Mouse (Mus musculus) neural tube, embryonic 13.5 days (tissue): ENCODE data around the gene Apaf1. TPM values are rescaled to one million over a fixed set of nuclear protein-coding genes. Genes with fewer than 3 reads are reported as not detected.
A peak's percentile ranks its signal among the peaks of the same experiment; 100 is the strongest.

ENCODE experiments used
- ATAC-seq: fragments of 200-750 bp; cut with Nextera tagmentation; 2 replicates; pipeline ENCODE4 v1.8.0; 2017; ENCODE audit warnings: low read depth, mild to moderate bottlenecking, moderate TSS enrichment, moderate library complexity
- H3K27ac ChIP-seq: fragments of 300-500 bp; sonication (generic); replicated peaks from 2 replicates; pipeline ENCODE4 v1.5.1; 2015; ENCODE audit warnings: moderate library complexity, mild to moderate bottlenecking, inconsistent platforms
- H3K27me3 ChIP-seq: fragments of 300-500 bp; sonication (generic); 2 replicates; pipeline ENCODE4 v1.6.1; 2015; ENCODE audit warnings: mild to moderate bottlenecking, inconsistent platforms
- H3K36me3 ChIP-seq: fragments of 300-500 bp; sonication (generic); 2 replicates; pipeline ENCODE4 v1.6.1; 2015; ENCODE audit warnings: mild to moderate bottlenecking, inconsistent platforms
- H3K4me1 ChIP-seq: fragments of 300-500 bp; sonication (generic); replicated peaks from 2 replicates; pipeline ENCODE4 v1.6.1; 2015; ENCODE audit warnings: inconsistent platforms
- H3K4me2 ChIP-seq: fragments of 300-500 bp; sonication (generic); 2 replicates; pipeline ENCODE4 v1.6.1; 2015; ENCODE audit warnings: inconsistent platforms, mild to moderate bottlenecking, moderate library complexity
- H3K4me3 ChIP-seq: fragments of 300-500 bp; sonication (generic); 2 replicates; pipeline ENCODE4 v1.5.1; 2015; ENCODE audit warnings: mild to moderate bottlenecking, inconsistent platforms
- H3K9ac ChIP-seq: fragments of 300-500 bp; sonication (generic); 2 replicates; pipeline ENCODE4 v1.6.1; 2015; ENCODE audit warnings: moderate library complexity, mild to moderate bottlenecking, inconsistent platforms
- H3K9me3 ChIP-seq: fragments of 300-500 bp; sonication (generic); 2 replicates; pipeline ENCODE4 v1.6.1; 2016; ENCODE audit warnings: inconsistent platforms
- WGBS: fragments of 180-500 bp; shearing (Covaris S2); methylation state at CpG from one replicate; pipeline ENCODE4 v1.1.7; 2015; 5-methylcytosine and 5-hydroxymethylcytosine counted together
- polyA plus RNA-seq: library from polyadenylated mRNA; unstranded; fragments of >200 nt; fragmentation: Nextera tagmentation; extraction: Ambion mirVana; gene quantifications from 2 replicates; pipeline ENCODE4 v1.2.1, GENCODE M21; 2015

The Apaf1 gene
- 16.2 and 18.4 TPM in 2 replicates for polyA plus RNA-seq

DNA sequence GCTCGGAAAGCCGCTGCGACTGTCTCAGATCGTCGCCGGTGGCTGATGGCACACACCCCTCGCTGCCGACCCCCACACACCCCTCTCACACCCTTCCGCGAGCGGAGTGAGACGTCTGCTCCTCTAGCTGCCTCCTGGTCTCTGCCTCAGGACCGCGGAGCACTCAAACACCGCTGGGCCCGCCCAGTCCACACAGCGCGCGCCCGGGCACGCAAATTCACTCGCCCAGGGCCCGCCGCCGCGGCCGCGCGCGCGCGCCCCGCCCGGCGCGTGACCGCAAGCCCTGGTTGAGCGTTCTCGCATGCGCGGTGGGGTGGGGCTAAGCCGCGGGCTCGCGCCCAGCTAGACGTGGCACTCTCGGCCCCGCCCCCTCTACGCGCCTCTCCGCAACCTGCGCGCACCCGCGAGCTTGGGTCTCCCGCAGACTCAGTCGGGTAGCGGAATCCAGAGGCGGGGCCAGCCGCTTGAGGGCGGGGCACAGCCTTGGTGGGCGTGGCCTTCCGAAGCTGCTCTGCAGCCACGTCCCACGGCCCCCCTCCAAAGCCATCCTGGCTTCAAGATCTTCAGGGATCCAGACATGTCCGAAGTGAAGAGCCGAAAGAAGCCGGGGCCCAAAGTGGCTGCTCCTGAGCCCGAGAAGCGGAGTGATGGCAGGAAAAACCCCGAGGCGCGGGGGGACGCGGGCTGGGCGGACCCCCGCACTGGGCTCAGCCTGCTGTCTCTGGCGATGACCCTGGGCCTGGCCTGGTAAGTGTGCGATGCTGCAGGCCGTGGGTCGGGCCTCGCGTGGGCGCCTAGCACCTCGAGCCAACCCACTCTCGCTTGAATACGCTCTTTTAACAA, at the start of gene Apaf1, which contains the start of gene Ikbip:
Gene Apaf1 (minus strand): TSS at position 221 of the 843 bp plus-strand sequence.
Gene Ikbip (plus strand): TSS at position 391 of the 843 bp plus-strand sequence.
- WGBS: under 1% methylated on average over 81 of the region's 87 CpGs
- Histone ChIP-seq H3K9ac (peak within 1 kb of the TSS; percentile 89), H3K27ac (peak within 1 kb of the TSS; percentile 88), H3K36me3 (peaks cover 12% of the 10 kb centered on the region), H3K4me2 (peak within 1 kb of the TSS; percentile 64), H3K4me3 (peak within 1 kb of the TSS; percentile 85), H3K9me3 (no peaks in the 10 kb centered on the region), H3K27me3 (no peaks in the 10 kb centered on the region), H3K4me1 (peaks cover 14% of the 10 kb centered on the region; the same call in 1 of the 2 replicates)
- peak; percentile 97 for ATAC-seq

- Histone ChIP-seq H3K27me3 (no peaks in the 10 kb centered on the region), H3K36me3 (no peaks in the 10 kb centered on the region), H3K4me1 (no peaks in the 10 kb centered on the region), H3K27ac (no peak overlapping the region), H3K9ac (no peak overlapping the region), H3K4me3 (no peak overlapping the region), H3K9me3 (no peaks in the 10 kb centered on the region), H3K4me2 (no peak overlapping the region)
- no peak for ATAC-seq
- WGBS: 71% methylated on average over 1 of the region's 1 CpGs
These were observed 49.0 kb upstream of the Apaf1 start for GRCm38 (mm10) chr10:91131565-91131964.

DNA sequence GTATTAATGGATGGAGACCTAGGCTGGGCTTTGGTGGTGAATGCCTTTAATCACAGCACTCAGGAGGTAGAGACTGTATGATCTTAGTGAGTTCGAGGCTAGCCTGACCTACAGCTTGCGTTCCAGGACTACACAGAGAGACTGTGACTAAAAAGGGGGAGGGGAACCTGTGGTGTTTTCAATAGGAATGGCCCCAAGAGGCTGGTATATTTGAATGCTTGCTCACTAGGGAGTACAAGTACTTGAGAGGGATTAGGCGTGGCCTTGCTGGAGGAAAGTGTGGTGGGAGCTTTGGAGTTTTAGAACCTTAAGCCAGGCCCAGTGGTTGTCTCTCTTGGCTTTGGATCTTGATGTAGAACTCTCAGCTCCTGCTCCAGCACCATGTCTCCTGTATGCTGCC, 48.2 kb upstream of the Apaf1 start:
- H3K4me3 ChIP-seq: no peak overlapping the region
- no peak overlapping the region for H3K4me2 ChIP-seq
- no peaks in the 10 kb centered on the region for H3K36me3 ChIP-seq
- H3K27me3 ChIP-seq: no peaks in the 10 kb centered on the region
- H3K27ac ChIP-seq: no peak overlapping the region
- no peak for ATAC-seq
- no peak overlapping the region for H3K9ac ChIP-seq
- 86% methylated on average over 3 of the region's 3 CpGs for WGBS
- H3K4me1 ChIP-seq: no peaks in the 10 kb centered on the region
- no peaks in the 10 kb centered on the region for H3K9me3 ChIP-seq

DNA sequence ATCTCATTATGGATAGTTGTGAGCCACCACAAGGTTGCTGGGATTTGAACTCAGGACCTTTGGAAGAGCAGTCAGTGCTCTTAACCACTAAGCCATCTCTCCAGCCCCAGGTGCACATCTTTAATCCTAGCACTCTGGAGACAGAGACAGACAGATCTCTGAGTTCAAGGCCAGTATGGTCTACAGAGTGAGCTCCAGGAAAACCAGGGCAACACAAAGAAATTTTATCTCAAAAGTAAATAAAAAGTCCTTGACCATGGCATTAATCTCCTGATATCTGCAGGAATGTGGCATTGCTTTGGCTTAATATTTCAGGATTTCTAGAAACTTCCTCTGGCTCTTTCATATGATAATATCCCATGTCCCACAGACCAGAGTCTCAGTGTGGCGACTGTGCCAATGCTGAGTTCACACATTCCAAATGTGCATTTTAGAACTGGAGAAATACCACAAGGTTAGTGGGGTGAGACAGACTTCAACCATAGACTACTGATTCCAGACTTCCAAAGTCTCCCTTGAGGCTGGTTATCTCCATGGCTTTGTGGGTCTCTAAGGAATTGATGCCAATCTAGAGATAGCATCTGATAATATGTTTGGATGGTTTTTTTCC, 46.1 kb upstream of the Apaf1 start:
- Histone ChIP-seq H3K9me3 (no peaks in the 10 kb centered on the region), H3K27me3 (no peaks in the 10 kb centered on the region), H3K4me2 (no peak overlapping the region), H3K4me3 (no peak overlapping the region), H3K4me1 (no peaks in the 10 kb centered on the region; the same call in 1 of the 2 replicates), H3K36me3 (no peaks in the 10 kb centered on the region), H3K27ac (no peak overlapping the region), H3K9ac (no peak overlapping the region)
- 90% methylated on average over 1 of the region's 1 CpGs for WGBS
- ATAC-seq: no peak

- H3K4me3 ChIP-seq: no peak overlapping the region
- H3K4me2 ChIP-seq: no peak overlapping the region
- no peak overlapping the region for H3K9ac ChIP-seq
- no peaks in the 10 kb centered on the region for H3K36me3 ChIP-seq
- H3K27ac ChIP-seq: no peak overlapping the region
- 77% methylated on average over 2 of the region's 2 CpGs for WGBS
- peaks cover 9% of the 10 kb centered on the region for H3K4me1 ChIP-seq
- no peaks in the 10 kb centered on the region for H3K9me3 ChIP-seq
- no peak for ATAC-seq
- no peaks in the 10 kb centered on the region for H3K27me3 ChIP-seq
These were observed 44.8 kb upstream of the Apaf1 start for GRCm38 (mm10) chr10:91127395-91127794.

- Histone ChIP-seq H3K4me1 (peaks cover 15% of the 10 kb centered on the region), H3K4me2 (no peak overlapping the region), H3K9me3 (no peaks in the 10 kb centered on the region), H3K9ac (no peak overlapping the region), H3K27ac (no peak overlapping the region), H3K36me3 (peaks cover 3% of the 10 kb centered on the region), H3K27me3 (no peaks in the 10 kb centered on the region), H3K4me3 (no peak overlapping the region)
- no peak for ATAC-seq
- WGBS: 74% methylated on average over 10 of the region's 10 CpGs
These were observed 44.2 kb upstream of the Apaf1 start for GRCm38 (mm10) chr10:91126618-91127355.

DNA sequence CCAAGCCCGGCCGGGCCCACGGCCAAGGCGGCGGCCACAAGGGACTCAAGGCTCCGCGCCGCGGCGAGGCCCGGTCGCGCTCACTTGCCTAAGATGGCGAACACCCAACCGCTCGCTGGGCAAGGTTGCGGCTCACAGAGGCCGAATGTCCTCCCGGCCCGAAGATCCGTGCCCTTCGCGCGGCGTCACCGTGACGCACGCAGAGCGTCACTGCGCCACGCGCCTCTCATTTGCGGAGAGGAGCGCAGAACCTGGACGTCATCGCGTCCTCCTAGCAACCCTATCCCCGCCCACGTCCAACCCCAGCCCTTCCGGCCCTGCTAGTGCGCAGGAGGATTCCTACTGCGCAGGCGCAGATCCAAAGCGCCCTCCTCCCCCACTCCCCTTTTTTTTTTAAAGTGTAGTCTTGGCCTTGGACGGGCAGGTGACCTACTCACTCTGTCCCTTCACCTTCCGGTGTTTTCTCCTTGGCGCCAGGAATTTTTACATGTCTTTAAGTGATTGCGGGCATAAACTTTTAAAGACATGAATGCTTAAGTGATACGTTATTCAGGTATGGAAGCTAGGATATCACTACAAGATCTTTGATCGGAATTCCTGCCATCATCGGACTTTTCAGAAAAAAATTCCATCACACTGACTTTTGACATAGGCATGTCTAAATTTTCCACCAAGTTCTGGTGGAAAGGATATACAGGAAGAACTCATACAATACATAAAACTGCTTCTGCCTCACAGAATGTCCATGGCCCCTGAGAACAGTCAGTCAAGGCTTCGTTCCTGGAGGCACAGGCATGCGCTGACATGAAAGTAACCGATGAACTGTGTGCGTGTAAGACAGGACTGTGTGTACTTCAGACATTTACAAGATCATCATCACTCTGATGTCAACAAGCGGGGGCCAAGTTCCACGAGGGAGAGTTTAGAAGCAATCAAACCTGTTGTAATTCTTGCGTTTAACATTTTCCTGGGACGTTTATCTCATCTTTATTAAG, 41.6 kb upstream of the Apaf1 start, which contains the start of gene Slc25a3:
Gene Slc25a3 (minus strand): TSS at position 232 of the 995 bp plus-strand sequence.
- Histone ChIP-seq H3K27ac (peak within 1 kb of the TSS; percentile 95), H3K4me2 (peak within 1 kb of the TSS; percentile 67), H3K27me3 (no peaks in the 10 kb centered on the region), H3K4me3 (peak within 1 kb of the TSS; percentile 100), H3K9ac (peak within 1 kb of the TSS; percentile 100), H3K36me3 (peaks cover 27% of the 10 kb centered on the region), H3K4me1 (peaks cover 24% of the 10 kb centered on the region), H3K9me3 (no peaks in the 10 kb centered on the region)
- peak; percentile 100 for ATAC-seq
- 14% methylated on average over 59 of the region's 59 CpGs for WGBS

DNA sequence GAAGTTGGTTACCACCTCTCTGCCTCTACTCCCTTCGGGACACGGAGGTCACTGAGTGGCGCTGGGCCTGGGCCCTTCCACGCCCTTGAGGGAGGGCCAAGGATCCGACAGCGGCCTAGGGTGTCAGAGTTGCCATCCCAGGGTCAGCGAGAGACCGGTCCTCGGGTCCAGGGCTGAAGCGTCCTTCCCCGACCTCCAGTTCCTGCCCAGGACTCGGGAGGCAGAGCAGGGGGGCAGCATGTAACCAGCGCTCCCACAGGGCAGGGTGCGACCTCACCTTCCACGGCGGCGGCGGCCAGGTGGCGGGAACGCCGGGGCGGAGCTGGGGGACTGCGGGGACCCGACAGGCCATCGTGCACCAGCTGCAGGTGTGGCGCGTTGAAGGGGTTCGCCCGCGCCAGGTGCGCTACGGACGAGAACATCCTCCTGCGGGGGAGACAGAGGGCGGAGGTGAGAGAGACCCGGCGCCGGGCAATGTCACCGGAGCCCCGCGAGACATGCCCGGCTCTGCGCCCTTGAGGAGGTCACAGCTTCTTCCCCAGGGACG, 40.8 kb upstream of the Apaf1 start:
- H3K27ac ChIP-seq: peak overlapping the region; percentile 95
- H3K9me3 ChIP-seq: no peaks in the 10 kb centered on the region
- H3K4me3 ChIP-seq: peak overlapping the region; percentile 100
- H3K9ac ChIP-seq: peak overlapping the region; percentile 100
- peaks cover 34% of the 10 kb centered on the region for H3K36me3 ChIP-seq
- H3K4me1 ChIP-seq: peaks cover 24% of the 10 kb centered on the region
- H3K4me2 ChIP-seq: peak overlapping the region; percentile 67
- H3K27me3 ChIP-seq: no peaks in the 10 kb centered on the region
- peak; percentile 67 for ATAC-seq
- WGBS: 1% methylated on average over 44 of the region's 44 CpGs

GRCm38 (mm10) chr10:91122646-91123045, 40.1 kb upstream of the Apaf1 start:
- no peaks in the 10 kb centered on the region for H3K9me3 ChIP-seq
- peak overlapping the region; percentile 67 for H3K4me2 ChIP-seq
- H3K9ac ChIP-seq: peak overlapping the region; percentile 100
- no peak overlapping the region for H3K27ac ChIP-seq
- 32% methylated on average over 6 of the region's 6 CpGs for WGBS
- H3K4me3 ChIP-seq: peak overlapping the region; percentile 100
- H3K4me1 ChIP-seq: peaks cover 24% of the 10 kb centered on the region
- peaks cover 42% of the 10 kb centered on the region for H3K36me3 ChIP-seq
- no peaks in the 10 kb centered on the region for H3K27me3 ChIP-seq
- ATAC-seq: no peak

GRCm38 (mm10) chr10:91116958-91117357, 34.4 kb upstream of the Apaf1 start:
- Histone ChIP-seq H3K4me1 (peaks cover 10% of the 10 kb centered on the region), H3K27me3 (no peaks in the 10 kb centered on the region), H3K9ac (no peak overlapping the region), H3K4me2 (no peak overlapping the region), H3K9me3 (no peaks in the 10 kb centered on the region), H3K27ac (no peak overlapping the region), H3K36me3 (peaks cover 93% of the 10 kb centered on the region), H3K4me3 (no peak overlapping the region)
- 92% methylated on average over 12 of the region's 12 CpGs for WGBS
- ATAC-seq: no peak

GRCm38 (mm10) chr10:91109841-91110240, 27.3 kb upstream of the Apaf1 start:
- H3K9ac ChIP-seq: no peak overlapping the region
- WGBS: 87% methylated on average over 4 of the region's 4 CpGs
- no peak overlapping the region for H3K4me2 ChIP-seq
- no peaks in the 10 kb centered on the region for H3K27me3 ChIP-seq
- no peaks in the 10 kb centered on the region for H3K4me1 ChIP-seq
- H3K27ac ChIP-seq: no peak overlapping the region
- ATAC-seq: no peak
- H3K9me3 ChIP-seq: peaks cover 4% of the 10 kb centered on the region
- peaks cover 38% of the 10 kb centered on the region for H3K36me3 ChIP-seq
- no peak overlapping the region for H3K4me3 ChIP-seq
